Mouse (Mus musculus) WW6 (cell line): Measurements from ENCODE around the gene Aktip.

Experiments
- DNase-seq: peaks from one replicate; pipeline ENCODE4 v3.0.0-alpha.2; 2013; ENCODE audit warnings: low read depth, low spot score

Aktip gene

GRCm38 (mm10) chr8:91190816-91191340 lies 8.9 kb downstream of the Aktip start:
- peak; percentile 45 for DNase-seq

- no peak for DNase-seq
These were observed 11.6 kb downstream of the Aktip start for GRCm38 (mm10) chr8:91188152-91188551.

GRCm38 (mm10) chr8:91186372-91186771 lies 13.4 kb downstream of the Aktip start:
- DNase-seq = no peak

GRCm38 (mm10) chr8:91177708-91178107 lies 22.1 kb downstream of the Aktip start:
- no peak for DNase-seq

GRCm38 (mm10) chr8:91176176-91176575 lies 23.6 kb downstream of the Aktip start:
- DNase-seq = no peak

GRCm38 (mm10) chr8:91171605-91172004 lies 28.2 kb downstream of the Aktip start:
- DNase-seq = no peak

- no peak for DNase-seq
These were observed 28.9 kb downstream of the Aktip start for GRCm38 (mm10) chr8:91170914-91171313.

- no peak for DNase-seq
These were observed 29.6 kb downstream of the Aktip start for GRCm38 (mm10) chr8:91170152-91170551.

- DNase-seq = no peak
These were observed 39.6 kb downstream of the Aktip start for GRCm38 (mm10) chr8:91159959-91160800.

- no peak for DNase-seq
These were observed 41.2 kb downstream of the Aktip start for GRCm38 (mm10) chr8:91158617-91159016.

- peak; percentile 86 for DNase-seq
These were observed 45.2 kb downstream of the Aktip start for GRCm38 (mm10) chr8:91154564-91154963.

GRCm38 (mm10) chr8:91153831-91154230 lies 45.9 kb downstream of the Aktip start:
- DNase-seq = no peak

- no peak for DNase-seq
These were observed 48.2 kb downstream of the Aktip start for GRCm38 (mm10) chr8:91151531-91151930.

- no peak for DNase-seq
These were observed 50.5 kb downstream of the Aktip start for GRCm38 (mm10) chr8:91149298-91149697.

GRCm38 (mm10) chr8:91148643-91149178 lies 51.1 kb downstream of the Aktip start:
- DNase-seq = no peak

- DNase-seq = no peak
These were observed 52.1 kb downstream of the Aktip start for GRCm38 (mm10) chr8:91147715-91148114.

GRCm38 (mm10) chr8:91140828-91141227 lies 58.9 kb downstream of the Aktip start:
- DNase-seq = no peak

- no peak for DNase-seq
These were observed 64.2 kb downstream of the Aktip start for GRCm38 (mm10) chr8:91135308-91136181.

- no peak for DNase-seq
These were observed 65.1 kb downstream of the Aktip start for GRCm38 (mm10) chr8:91134659-91135058.

- DNase-seq = peak; percentile 100
These were observed 65.7 kb downstream of the Aktip start for GRCm38 (mm10) chr8:91134070-91134475.

GRCm38 (mm10) chr8:91133441-91134069 lies 66.2 kb downstream of the Aktip start:
- no peak for DNase-seq

GRCm38 (mm10) chr8:91132731-91133130 lies 67.0 kb downstream of the Aktip start:
- no peak for DNase-seq
